Mouse (Mus musculus) liver, postnatal 0 days (tissue): Measurements from ENCODE around the gene Hmx2.

Source experiments
- CTCF ChIP-seq: sonication (generic); IDR thresholded peaks from 2 replicates; pipeline ENCODE4 v1.5.1; 2016; ENCODE audit warnings: antibody characterized with exemption, low read depth
- EP300 ChIP-seq: IDR thresholded peaks from 2 replicates; pipeline ENCODE4 v1.6.1; 2016; ENCODE audit warnings: antibody characterized with exemption, low read depth, mild to moderate bottlenecking

- TF ChIP-seq CTCF (no peak), EP300 (no peak)
Observed at GRCm38 (mm10) chr7:131597779-131598482, 49.4 kb downstream of the Hmx2 start.
